Mouse (Mus musculus): Measurements from ENCODE around the gene Gp1ba. TPM values are rescaled to one million over a fixed set of nuclear protein-coding genes. Genes with fewer than 3 reads are reported as not detected.

The Gp1ba gene
- polyA plus RNA-seq, 1 experiment from 2014 or later, result 0.07 TPM

DNA sequence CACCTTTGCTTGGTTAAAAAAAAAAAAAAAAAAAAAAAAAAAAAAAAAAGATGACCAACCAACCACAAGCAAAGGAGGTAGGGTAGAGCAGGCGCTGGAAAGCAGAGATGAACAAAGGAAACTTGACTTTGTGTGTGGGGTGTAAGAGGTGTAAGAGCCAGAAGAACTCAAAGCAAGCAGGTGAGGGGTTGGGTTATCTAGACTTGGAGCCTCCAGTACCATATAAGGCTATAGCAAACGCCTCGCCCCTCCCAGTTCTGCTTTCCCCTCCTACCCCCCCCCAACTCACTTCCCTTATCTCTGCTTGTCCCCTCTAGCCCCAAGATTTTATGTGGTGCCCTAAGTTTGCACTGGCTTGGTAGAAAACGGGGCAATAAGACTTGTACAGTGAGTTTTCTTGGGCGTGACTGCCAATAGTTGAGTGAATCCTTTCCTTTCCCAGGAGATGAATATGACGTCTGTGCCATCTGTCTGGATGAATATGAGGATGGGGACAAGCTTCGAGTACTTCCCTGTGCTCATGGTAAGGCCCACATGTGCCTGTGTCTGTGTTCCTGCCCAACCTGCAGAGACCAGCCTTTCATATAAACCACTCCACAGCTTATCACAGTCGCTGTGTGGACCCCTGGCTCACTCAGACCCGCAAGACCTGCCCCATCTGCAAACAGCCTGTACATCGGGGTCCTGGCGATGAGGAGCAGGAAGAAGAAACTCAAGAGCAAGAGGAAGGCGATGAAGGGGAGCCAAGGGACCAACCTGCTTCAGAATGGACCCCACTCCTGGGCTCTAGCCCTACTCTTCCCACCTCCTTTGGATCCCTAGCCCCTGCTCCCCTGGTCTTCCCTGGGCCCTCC is 11.6 kb downstream of the Gp1ba start:
- Histone ChIP-seq H3K27me3 (replicated peaks; ENCODE audit: control insufficient read depth, insufficient read depth, low read length) (no peaks in the 10 kb centered on the region), H3K27ac (ENCODE audit: low read depth, low read length) (peak overlapping the region; percentile 60; the same call in 1 of the 2 replicates), H3K4me1 (replicated peaks; ENCODE audit: control insufficient read depth, insufficient read depth, low read length) (peaks cover 8% of the 10 kb centered on the region; the same call in 1 of the 2 replicates), H3K9me3 (ENCODE audit: control insufficient read depth) (no peaks in the 10 kb centered on the region), H3K36me3 (ENCODE audit: control insufficient read depth, insufficient read depth) (peaks cover 30% of the 10 kb centered on the region), H3K4me2 (replicated peaks; ENCODE audit: low read depth) (peak overlapping the region; percentile 91), H3K9ac (ENCODE audit: low read depth, low read length) (no peak overlapping the region), H3K4me3 (ENCODE audit: low read depth, low read length) (no peak overlapping the region)
- ATAC-seq, result no peak
- 45% methylated on average over 12 of the region's 12 CpGs for WGBS
- no peak for TF ChIP-seq CTCF (IDR thresholded peaks at IDR 0.05; ENCODE audit: low read depth)

DNA sequence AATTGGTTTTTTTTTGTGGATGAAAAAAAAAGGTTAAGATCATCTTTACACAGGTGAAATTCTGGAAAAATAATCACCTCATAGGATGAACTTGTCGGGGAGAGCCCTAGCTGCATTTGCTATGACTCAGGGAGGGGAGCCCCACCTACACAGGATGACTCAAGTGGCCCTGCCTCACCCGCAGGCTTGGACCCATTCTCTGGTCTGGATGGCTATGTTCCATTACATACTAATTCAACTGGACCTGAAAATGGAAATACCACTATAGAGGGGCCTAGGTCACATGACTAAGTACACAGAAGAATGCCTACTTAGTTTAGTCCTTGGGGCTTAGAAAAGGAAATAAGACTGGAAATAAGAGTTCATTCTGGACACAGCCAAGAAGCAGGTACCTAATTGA is 12.5 kb downstream of the Gp1ba start:
- Histone ChIP-seq H3K4me3 (ENCODE audit: low read depth, low read length) (no peak overlapping the region), H3K4me1 (replicated peaks; ENCODE audit: control insufficient read depth, insufficient read depth, low read length) (peaks cover 11% of the 10 kb centered on the region), H3K4me2 (replicated peaks; ENCODE audit: low read depth) (peak overlapping the region; percentile 91), H3K27ac (ENCODE audit: low read depth, low read length) (no peak overlapping the region), H3K27me3 (replicated peaks; ENCODE audit: control insufficient read depth, insufficient read depth, low read length) (no peaks in the 10 kb centered on the region), H3K9ac (ENCODE audit: low read depth, low read length) (no peak overlapping the region), H3K9me3 (ENCODE audit: control insufficient read depth) (no peaks in the 10 kb centered on the region), H3K36me3 (ENCODE audit: control insufficient read depth, insufficient read depth) (peaks cover 30% of the 10 kb centered on the region)
- no peak for TF ChIP-seq CTCF (IDR thresholded peaks at IDR 0.05; ENCODE audit: low read depth)
- no peak for ATAC-seq
- 29% methylated on average over 2 of the region's 2 CpGs for WGBS

DNA sequence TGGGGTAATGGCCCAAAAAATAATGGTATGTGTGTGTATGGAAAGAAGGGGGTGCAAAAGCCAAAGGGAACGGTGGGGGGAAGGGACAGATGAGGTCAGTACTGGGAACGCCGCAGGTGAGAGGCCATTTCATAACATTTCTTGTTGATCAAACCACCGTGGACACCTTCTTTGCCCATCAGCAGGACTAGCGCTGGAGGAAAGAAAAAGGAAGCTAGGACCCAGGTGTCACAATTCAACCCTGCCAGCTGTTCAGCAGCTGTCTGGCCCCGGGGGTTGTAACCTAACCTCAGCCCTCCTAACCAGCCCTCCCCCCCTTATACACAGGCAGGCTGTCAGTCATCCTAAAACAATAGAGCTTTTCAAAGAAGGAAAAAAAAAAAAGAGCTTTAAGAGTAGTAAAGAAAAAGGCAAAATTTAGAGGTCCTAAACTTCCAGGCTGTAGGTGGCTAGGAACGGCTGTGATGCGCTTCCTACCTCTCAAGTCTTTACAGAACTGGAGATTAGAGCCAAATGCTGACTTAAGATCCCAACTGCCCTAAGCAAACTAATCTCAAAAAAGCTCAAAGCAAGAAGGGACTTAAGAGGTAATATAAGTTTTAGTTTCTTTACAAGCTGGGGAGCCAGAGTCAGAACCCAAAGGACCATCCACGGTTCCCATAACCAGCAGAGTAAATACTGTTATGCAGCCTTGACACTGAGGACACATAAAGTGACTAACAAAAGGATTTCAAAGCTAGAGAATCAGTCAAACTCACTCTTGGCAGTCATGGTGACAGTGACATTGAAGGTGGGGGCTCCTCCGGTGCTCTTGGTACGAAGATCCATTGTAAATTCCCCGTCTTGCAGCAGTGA is 13.3 kb downstream of the Gp1ba start:
- Histone ChIP-seq H3K27ac (ENCODE audit: low read depth, low read length) (peak overlapping the region; percentile 22), H3K4me1 (replicated peaks; ENCODE audit: control insufficient read depth, insufficient read depth, low read length) (peaks cover 15% of the 10 kb centered on the region), H3K4me3 (ENCODE audit: low read depth, low read length) (peak overlapping the region; percentile 100), H3K9ac (ENCODE audit: low read depth, low read length) (peak overlapping the region; percentile 99), H3K9me3 (ENCODE audit: control insufficient read depth) (no peaks in the 10 kb centered on the region), H3K36me3 (ENCODE audit: control insufficient read depth, insufficient read depth) (peaks cover 30% of the 10 kb centered on the region), H3K27me3 (replicated peaks; ENCODE audit: control insufficient read depth, insufficient read depth, low read length) (no peaks in the 10 kb centered on the region), H3K4me2 (replicated peaks; ENCODE audit: low read depth) (peak overlapping the region; percentile 91)
- WGBS, result 29% methylated on average over 12 of the region's 12 CpGs
- no peak for TF ChIP-seq CTCF (IDR thresholded peaks at IDR 0.05; ENCODE audit: low read depth)
- ATAC-seq, result no peak

DNA sequence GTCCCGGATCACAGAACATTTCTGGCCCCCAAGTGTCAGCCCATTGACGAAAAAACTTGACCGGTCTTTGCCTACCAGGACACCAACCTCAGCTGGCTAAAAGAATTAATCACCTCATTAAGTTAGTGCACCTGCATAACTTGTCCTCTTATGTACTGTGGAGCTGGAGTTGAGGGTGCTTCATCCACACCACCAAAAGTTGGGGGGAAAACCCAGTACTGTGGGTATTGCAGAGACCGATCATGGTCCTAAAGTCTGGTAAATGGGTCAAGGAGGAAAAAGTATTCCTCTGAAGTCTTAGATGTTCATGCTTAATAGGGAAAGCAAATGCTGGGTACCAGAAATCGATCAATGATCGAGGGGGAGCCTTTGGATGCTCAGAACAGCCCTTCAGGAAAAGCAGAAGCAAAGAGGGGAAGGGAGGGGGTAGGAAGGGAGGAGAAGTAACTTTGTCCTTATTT is 14.0 kb downstream of the Gp1ba start:
- H3K4me1 ChIP-seq (replicated peaks; ENCODE audit: control insufficient read depth, insufficient read depth, low read length), result peaks cover 15% of the 10 kb centered on the region
- no peaks in the 10 kb centered on the region for H3K9me3 ChIP-seq (ENCODE audit: control insufficient read depth)
- no peak for ATAC-seq
- H3K36me3 ChIP-seq (ENCODE audit: control insufficient read depth, insufficient read depth), result peaks cover 30% of the 10 kb centered on the region
- WGBS, result 20% methylated on average over 6 of the region's 6 CpGs
- no peak for TF ChIP-seq CTCF (IDR thresholded peaks at IDR 0.05; ENCODE audit: low read depth)
- peak overlapping the region; percentile 22 for H3K27ac ChIP-seq (ENCODE audit: low read depth, low read length)
- peak overlapping the region; percentile 91 for H3K4me2 ChIP-seq (replicated peaks; ENCODE audit: low read depth)
- peak overlapping the region; percentile 100 for H3K4me3 ChIP-seq (ENCODE audit: low read depth, low read length)
- no peaks in the 10 kb centered on the region for H3K27me3 ChIP-seq (replicated peaks; ENCODE audit: control insufficient read depth, insufficient read depth, low read length)
- peak overlapping the region; percentile 99 for H3K9ac ChIP-seq (ENCODE audit: low read depth, low read length)

DNA sequence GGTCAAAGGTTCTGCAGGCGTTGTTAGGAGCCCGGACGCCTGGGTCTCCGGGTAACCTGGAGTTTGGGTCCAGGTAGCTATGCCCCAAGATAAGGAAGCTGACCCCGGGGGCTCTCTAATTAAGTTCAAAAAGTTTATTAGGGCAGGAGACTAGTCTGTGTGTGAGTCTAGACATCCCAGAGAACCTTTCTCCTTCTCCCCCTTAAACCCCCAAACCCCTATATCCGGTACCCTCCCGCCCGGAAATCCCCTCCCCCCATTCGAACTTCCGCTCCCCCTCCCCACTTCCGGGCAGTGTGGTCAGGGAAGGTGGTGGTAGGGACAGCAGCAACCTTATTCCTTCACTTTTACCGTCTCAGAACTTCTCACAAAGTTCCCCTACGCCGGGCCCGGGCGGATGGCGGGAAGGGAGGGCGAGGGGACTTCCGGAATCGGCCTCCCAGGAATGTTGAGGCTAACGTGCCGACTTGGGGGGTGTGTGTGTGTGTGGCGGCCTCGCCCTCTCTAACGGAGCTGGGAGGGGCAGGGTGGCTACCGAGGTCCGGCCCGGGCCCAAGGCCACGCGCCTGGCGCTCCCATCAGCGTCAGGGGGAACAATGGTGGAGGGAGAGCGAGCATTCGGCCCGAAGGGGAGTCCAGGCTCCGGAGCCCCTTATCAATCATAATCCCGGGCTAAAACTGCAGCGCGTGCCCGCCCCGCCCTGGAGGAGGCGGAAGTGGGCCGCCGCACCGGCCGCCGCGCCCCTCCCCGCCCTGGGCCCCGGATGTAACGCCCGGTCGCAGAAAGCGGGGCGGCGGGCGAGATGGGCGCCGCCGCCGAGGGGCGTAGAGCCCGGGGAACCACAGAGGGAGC is 14.6 kb downstream of the Gp1ba start:
- Histone ChIP-seq H3K9me3 (ENCODE audit: control insufficient read depth) (no peaks in the 10 kb centered on the region), H3K4me1 (replicated peaks; ENCODE audit: control insufficient read depth, insufficient read depth, low read length) (peaks cover 15% of the 10 kb centered on the region), H3K27me3 (replicated peaks; ENCODE audit: control insufficient read depth, insufficient read depth, low read length) (no peaks in the 10 kb centered on the region), H3K36me3 (ENCODE audit: control insufficient read depth, insufficient read depth) (peaks cover 30% of the 10 kb centered on the region), H3K4me3 (ENCODE audit: low read depth, low read length) (peak overlapping the region; percentile 100), H3K27ac (ENCODE audit: low read depth, low read length) (peak overlapping the region; percentile 99), H3K9ac (ENCODE audit: low read depth, low read length) (peak overlapping the region; percentile 99), H3K4me2 (replicated peaks; ENCODE audit: low read depth) (peak overlapping the region; percentile 91)
- TF ChIP-seq CTCF (IDR thresholded peaks at IDR 0.05; ENCODE audit: low read depth), result 0 out of 2 replicates have a peak, but pooled peaks have one; percentile 2
- peak; percentile 48 for ATAC-seq
- under 1% methylated on average over 55 of the region's 63 CpGs for WGBS

Data from intestine, postnatal 0 days (tissue).